Mouse (Mus musculus): ENCODE measurements at regions not wholly inside any gene's neighbourhood (a gene's known extent, or its start where the extent isn't known, plus 50 kb on each side); places are given as distances from the start of the nearest gene placed in this dataset.

DNA sequence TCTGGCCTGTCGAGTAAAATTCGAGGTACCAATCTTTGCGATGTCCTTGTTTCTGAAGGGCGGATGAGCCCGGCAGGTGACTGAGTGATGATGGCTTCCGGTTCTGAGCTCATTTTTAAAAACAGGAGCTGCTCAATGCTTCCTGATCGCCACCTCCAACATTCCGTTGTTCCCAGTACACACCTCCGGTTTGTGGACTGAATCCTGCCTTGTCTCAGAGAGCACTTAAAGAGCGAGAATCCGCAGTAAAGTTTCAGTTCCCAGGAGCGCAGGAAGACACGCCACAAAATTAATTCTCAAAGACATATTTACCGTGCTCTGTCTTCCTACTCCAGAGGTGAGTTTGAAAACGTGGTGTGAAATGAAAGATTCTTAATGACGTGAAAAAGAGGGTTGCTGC lies 66.4 kb upstream of the Plcz1 start:
- H3K9me3 ChIP-seq: no peaks in the 10 kb centered on the region
- H3K4me3 ChIP-seq: no peak overlapping the region
- H3K27me3 ChIP-seq: no peaks in the 10 kb centered on the region
- no peaks in the 10 kb centered on the region for H3K36me3 ChIP-seq
- ATAC-seq (ENCODE audit: low FRiP score, low read depth): no peak
- H3K9ac ChIP-seq (replicated peaks): no peak overlapping the region
- H3K4me1 ChIP-seq: no peaks in the 10 kb centered on the region
- no peak overlapping the region for H3K27ac ChIP-seq (replicated peaks)
- WGBS: 90% methylated on average over 16 of the region's 16 CpGs
- no peak overlapping the region for H3K4me2 ChIP-seq (replicated peaks)

DNA sequence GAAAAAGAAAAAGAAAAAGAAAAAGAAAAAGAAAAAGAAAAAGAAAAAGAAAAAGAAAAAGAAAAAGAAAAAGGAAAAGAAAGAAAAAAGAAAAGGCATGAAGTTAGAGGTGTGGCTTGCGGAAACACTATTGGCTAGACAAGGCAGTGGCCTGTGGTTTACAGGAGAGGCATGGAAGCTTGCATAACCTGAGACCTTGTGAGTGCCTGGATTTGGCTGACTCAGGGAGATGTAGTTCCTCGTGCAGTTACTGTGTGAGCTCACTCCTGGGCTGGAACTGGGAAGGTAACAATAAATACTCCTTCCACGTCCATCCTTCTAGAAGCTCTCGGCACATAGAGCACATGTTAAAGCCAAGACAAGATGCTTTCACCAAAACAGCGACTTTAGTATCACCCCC lies 64.9 kb upstream of the Plcz1 start:
- H3K9me3 ChIP-seq: no peaks in the 10 kb centered on the region

GRCm38 (mm10) chr6:140102043-140102442 lies 60.8 kb upstream of the Plcz1 start:
- Histone ChIP-seq H3K4me3 (no peak overlapping the region), H3K27ac (replicated peaks) (no peak overlapping the region), H3K36me3 (no peaks in the 10 kb centered on the region), H3K9ac (replicated peaks) (no peak overlapping the region), H3K9me3 (no peaks in the 10 kb centered on the region), H3K27me3 (no peaks in the 10 kb centered on the region), H3K4me1 (no peaks in the 10 kb centered on the region), H3K4me2 (replicated peaks) (no peak overlapping the region)
- 93% methylated on average over 6 of the region's 6 CpGs for WGBS
- no peak for ATAC-seq (ENCODE audit: low FRiP score, low read depth)

More for the DNA sequence above, 64.9 kb upstream of the Plcz1 start:
- H3K4me2 ChIP-seq (replicated peaks): no peak overlapping the region
- no peak overlapping the region for H3K27ac ChIP-seq (replicated peaks)
- H3K36me3 ChIP-seq: no peaks in the 10 kb centered on the region
- no peak for ATAC-seq (ENCODE audit: low FRiP score, low read depth)
- no peak overlapping the region for H3K4me3 ChIP-seq
- 91% methylated on average over 5 of the region's 5 CpGs for WGBS
- no peak overlapping the region for H3K9ac ChIP-seq (replicated peaks)
- H3K27me3 ChIP-seq: no peaks in the 10 kb centered on the region
- no peaks in the 10 kb centered on the region for H3K4me1 ChIP-seq

DNA sequence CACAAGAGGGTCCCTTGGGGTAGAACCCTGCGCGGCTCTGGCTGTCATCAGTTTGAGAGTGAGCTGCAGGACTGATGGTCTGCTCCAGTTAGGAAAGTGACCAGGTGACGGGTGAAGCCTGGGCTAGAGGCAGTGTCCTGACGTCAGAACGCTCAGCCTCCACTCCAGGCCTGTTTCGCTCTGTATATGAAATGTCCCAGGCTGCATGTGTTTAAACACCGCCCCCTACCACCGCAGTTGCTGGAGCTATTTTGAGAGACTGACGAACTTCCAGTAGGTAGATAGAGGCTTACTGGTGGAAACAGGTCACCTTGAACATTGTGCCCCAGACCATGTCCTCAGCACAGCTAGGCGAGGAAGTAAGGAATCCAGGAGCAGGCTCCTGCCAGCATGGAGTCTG lies 54.2 kb upstream of the Plcz1 start:
- H3K4me3 ChIP-seq: no peak overlapping the region
- no peak for ATAC-seq (ENCODE audit: low FRiP score, low read depth)
- H3K9me3 ChIP-seq: no peaks in the 10 kb centered on the region
- no peaks in the 10 kb centered on the region for H3K36me3 ChIP-seq
- no peaks in the 10 kb centered on the region for H3K27me3 ChIP-seq
- H3K4me2 ChIP-seq (replicated peaks): no peak overlapping the region
- H3K27ac ChIP-seq (replicated peaks): no peak overlapping the region
- 0 out of 2 replicates have a peak, but pooled peaks cover 2% of the 10 kb centered on the region for H3K4me1 ChIP-seq
- WGBS: 75% methylated on average over 10 of the region's 10 CpGs
- no peak overlapping the region for H3K9ac ChIP-seq (replicated peaks)

All from midbrain, embryonic 12.5 days (tissue).